Mouse (Mus musculus) forebrain, embryonic 14.5 days (tissue): ENCODE data around the gene Tnpo2. TPM values are rescaled to one million over a fixed set of nuclear protein-coding genes. Genes with fewer than 3 reads are reported as not detected.

Source experiments
- ATAC-seq: fragments of 200-750 bp; cut with Nextera tagmentation; 2 replicates; pipeline ENCODE4 v1.8.0; 2017; ENCODE audit warnings: mild to moderate bottlenecking, moderate library complexity
- DNase-seq: peaks from one replicate; pipeline ENCODE4 v3.0.0-alpha.2; 2015; ENCODE audit warnings: low spot score
- H3K27ac ChIP-seq: fragments of 300-500 bp; sonication (generic); 2 replicates; pipeline ENCODE4 v1.5.1; 2014; ENCODE audit warnings: low read depth, mild to moderate bottlenecking, control low read depth, low read length, moderate library complexity
- H3K27me3 ChIP-seq: fragments of 300-500 bp; sonication (generic); replicated peaks from 2 replicates; pipeline ENCODE4 v1.6.1; 2014; ENCODE audit warnings: low read length, control low read depth, mixed read lengths; ENCODE audit not compliant: control insufficient read depth, insufficient read depth
- H3K36me3 ChIP-seq: fragments of 300-500 bp; sonication (generic); 2 replicates; pipeline ENCODE4 v1.6.1; 2014; ENCODE audit warnings: low read length, control low read depth; ENCODE audit not compliant: control insufficient read depth, insufficient read depth
- H3K4me1 ChIP-seq: fragments of 300-500 bp; sonication (generic); 2 replicates; pipeline ENCODE4 v1.6.1; 2014; ENCODE audit warnings: antibody characterized with exemption, low read length, control low read depth; ENCODE audit not compliant: control insufficient read depth, insufficient read depth
- H3K4me2 ChIP-seq: fragments of 300-500 bp; sonication (generic); 2 replicates; pipeline ENCODE4 v1.6.1; 2014; ENCODE audit warnings: mild to moderate bottlenecking, control low read depth, low read length
- H3K4me3 ChIP-seq: fragments of 300-500 bp; sonication (generic); 2 replicates; pipeline ENCODE4 v1.5.1; 2014; ENCODE audit warnings: low read depth, low read length, control low read depth
- H3K9ac ChIP-seq: fragments of 300-500 bp; sonication (generic); 2 replicates; pipeline ENCODE4 v1.6.1; 2014; ENCODE audit warnings: mild to moderate bottlenecking, low read length, control low read depth, moderate library complexity
- H3K9me3 ChIP-seq: fragments of 300-500 bp; sonication (generic); replicated peaks from 2 replicates; pipeline ENCODE4 v1.6.1; 2016; ENCODE audit warnings: low read length, control low read depth, mixed read lengths; ENCODE audit not compliant: control insufficient read depth
- WGBS: fragments of 180-500 bp; shearing (Covaris S2); extraction: QIAGEN DNeasy Blood & Tissue Kit; methylation state at CpG from one replicate; pipeline ENCODE4 v1.1.7; 2014; 5-methylcytosine and 5-hydroxymethylcytosine counted together
- polyA plus RNA-seq: library from polyadenylated mRNA; unstranded; fragments of >200 nt; fragmentation: Nextera tagmentation; extraction: Ambion mirVana; gene quantifications from 2 replicates; pipeline ENCODE4 v1.2.1, GENCODE M21; 2014

Tnpo2 gene
- polyA plus RNA-seq, 1 experiment from 2014 or later = 27.8 TPM

DNA sequence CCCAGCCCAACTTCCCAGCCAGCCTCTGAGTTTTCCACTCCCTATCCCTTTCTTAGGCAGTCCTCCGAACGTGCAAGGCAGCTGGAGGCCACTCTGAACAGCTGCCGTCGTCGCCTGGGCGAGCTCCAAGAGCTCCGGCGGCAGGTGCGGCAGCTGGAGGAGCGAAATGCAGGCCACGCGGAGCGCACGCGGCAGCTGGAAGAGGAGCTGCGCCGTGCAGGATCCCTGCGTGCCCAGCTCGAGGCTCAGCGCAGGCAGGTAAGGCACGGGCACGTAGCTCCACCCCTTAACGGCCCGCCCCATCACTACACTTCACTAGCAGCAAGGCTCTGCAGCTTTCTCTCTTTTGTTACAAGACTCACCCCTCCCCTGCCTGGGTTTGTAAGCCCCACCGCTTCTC, 41.0 kb upstream of the Tnpo2 start:
- H3K4me2 ChIP-seq = 0 out of 2 replicates have a peak overlapping the region, but pooled peaks have one; percentile 3
- H3K9me3 ChIP-seq = no peaks in the 10 kb centered on the region
- H3K27ac ChIP-seq = no peak overlapping the region
- H3K36me3 ChIP-seq = no peaks in the 10 kb centered on the region
- 0 out of 2 replicates have a peak, but pooled peaks cover 3% of the 10 kb centered on the region for H3K27me3 ChIP-seq
- H3K4me3 ChIP-seq = no peak overlapping the region
- DNase-seq = no peak
- H3K4me1 ChIP-seq = peaks cover 5% of the 10 kb centered on the region
- H3K9ac ChIP-seq = peak overlapping the region; percentile 35; the same call in 1 of the 2 replicates
- peak; percentile 15; the same call in 1 of the 2 replicates for ATAC-seq
- WGBS = 24% methylated on average over 25 of the region's 25 CpGs

DNA sequence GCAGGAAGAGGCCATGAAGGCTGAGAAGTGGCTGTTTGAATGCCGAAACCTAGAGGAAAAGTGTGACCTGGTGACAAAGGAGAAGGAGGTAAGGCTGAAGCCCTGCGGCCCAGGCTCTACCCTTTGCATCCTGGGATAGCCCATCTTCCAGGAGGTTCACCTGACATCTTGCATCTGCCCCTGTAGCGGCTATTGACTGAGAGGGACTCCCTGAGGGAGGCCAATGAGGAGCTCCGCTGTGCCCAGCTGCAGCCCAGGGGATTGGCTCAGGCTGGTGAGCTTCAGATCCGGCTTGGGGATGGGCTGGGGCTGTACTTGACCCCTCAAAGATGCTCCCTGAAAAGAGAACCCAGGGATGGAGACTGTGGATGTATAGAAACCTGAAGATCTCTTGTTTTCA, 39.7 kb upstream of the Tnpo2 start:
- Histone ChIP-seq H3K9ac (peak overlapping the region; percentile 41; the same call in 1 of the 2 replicates), H3K36me3 (no peaks in the 10 kb centered on the region), H3K27me3 (0 out of 2 replicates have a peak, but pooled peaks cover 3% of the 10 kb centered on the region), H3K4me1 (no peaks in the 10 kb centered on the region), H3K27ac (no peak overlapping the region), H3K4me2 (no peak overlapping the region), H3K4me3 (no peak overlapping the region), H3K9me3 (no peaks in the 10 kb centered on the region)
- WGBS = 72% methylated on average over 5 of the region's 5 CpGs
- ATAC-seq = no peak
- DNase-seq = no peak

DNA sequence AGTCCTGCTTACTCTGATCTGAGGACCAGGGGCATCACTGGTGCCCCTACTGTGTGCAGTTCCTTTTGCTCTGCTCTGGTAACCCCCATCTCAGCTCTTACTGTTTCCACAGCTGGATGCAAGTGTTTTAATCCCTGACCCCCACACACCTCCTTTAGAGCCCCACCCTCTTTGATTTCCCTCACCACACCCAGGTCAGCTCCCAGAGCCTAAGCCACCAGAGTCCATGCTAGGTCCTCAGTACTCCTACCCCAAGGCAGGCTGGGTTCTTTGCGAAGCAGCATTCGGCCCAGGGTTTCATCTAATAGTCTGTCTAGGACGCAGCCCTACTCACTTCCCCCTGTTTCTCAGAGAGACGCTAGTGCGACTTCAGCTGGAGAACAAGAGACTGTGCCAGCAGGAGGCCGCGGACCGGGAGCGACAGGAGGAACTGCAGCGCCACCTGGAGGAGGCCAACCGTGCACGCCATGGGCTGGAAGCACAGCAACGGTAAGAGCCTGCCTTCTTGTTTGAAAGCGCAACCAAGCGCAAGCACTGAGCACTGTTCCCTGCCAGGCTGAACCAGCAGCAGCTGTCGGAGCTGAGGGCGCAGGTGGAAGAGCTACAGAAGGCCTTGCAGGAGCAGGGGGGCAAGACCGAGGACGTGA, 38.9 kb upstream of the Tnpo2 start:
- Histone ChIP-seq H3K9ac (peak overlapping the region; percentile 41), H3K4me1 (no peaks in the 10 kb centered on the region), H3K4me2 (peak overlapping the region; percentile 31), H3K9me3 (no peaks in the 10 kb centered on the region), H3K27me3 (0 out of 2 replicates have a peak, but pooled peaks cover 3% of the 10 kb centered on the region), H3K27ac (no peak overlapping the region), H3K36me3 (no peaks in the 10 kb centered on the region), H3K4me3 (no peak overlapping the region)
- WGBS = under 1% methylated on average over 19 of the region's 19 CpGs
- DNase-seq (peak; percentile 95), ATAC-seq (peak; percentile 90)

DNA sequence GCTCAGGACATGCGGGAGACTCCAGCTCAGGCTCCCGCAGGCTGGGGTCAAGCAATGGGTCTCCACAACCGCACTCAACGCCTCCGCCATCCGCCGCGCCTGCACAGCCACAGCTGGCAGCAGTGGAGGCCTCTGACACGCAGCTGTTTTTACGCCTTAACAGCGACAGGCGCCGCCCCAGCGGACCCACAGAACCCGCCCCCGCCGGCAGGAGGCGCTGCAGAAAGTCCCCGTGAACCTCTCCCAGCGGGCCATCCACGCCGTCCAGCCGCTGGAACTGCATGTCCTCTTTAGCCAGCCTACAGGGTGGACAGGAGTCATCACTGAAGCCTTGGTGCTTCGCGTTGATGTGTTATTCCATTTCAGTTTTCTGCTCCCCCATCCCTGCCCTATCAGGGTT, 29.0 kb upstream of the Tnpo2 start:
- peaks cover 11% of the 10 kb centered on the region for H3K27me3 ChIP-seq
- no peaks in the 10 kb centered on the region for H3K36me3 ChIP-seq
- WGBS = 24% methylated on average over 23 of the region's 25 CpGs
- H3K27ac ChIP-seq = no peak overlapping the region
- H3K4me2 ChIP-seq = no peak overlapping the region
- ATAC-seq (no peak), DNase-seq (no peak)
- H3K9ac ChIP-seq = no peak overlapping the region
- H3K4me3 ChIP-seq = no peak overlapping the region
- no peaks in the 10 kb centered on the region for H3K9me3 ChIP-seq
- no peaks in the 10 kb centered on the region for H3K4me1 ChIP-seq

DNA sequence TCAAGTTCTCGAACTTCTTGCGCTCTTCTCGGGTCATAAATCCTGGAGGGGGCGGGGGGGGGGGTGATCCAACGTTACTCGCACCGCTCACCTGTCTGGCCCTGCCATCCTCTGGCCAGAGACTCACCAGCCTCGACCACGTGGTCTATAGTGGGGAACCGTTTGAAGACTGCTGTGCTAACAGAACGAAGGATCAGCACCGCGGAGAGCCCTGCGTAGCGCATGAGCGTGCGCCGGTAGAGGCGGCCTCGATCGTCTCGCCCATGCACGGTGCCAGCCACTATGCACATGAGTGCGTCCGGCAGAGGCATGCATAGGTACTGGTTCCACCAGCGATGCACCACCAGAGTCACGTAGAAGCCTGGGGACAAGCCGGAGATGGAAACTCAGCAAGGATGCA, 25.5 kb upstream of the Tnpo2 start:
- no peaks in the 10 kb centered on the region for H3K4me1 ChIP-seq
- H3K27me3 ChIP-seq = peaks cover 17% of the 10 kb centered on the region
- no peak overlapping the region for H3K4me2 ChIP-seq
- no peak overlapping the region for H3K4me3 ChIP-seq
- WGBS = 22% methylated on average over 28 of the region's 28 CpGs
- H3K9me3 ChIP-seq = no peaks in the 10 kb centered on the region
- H3K9ac ChIP-seq = no peak overlapping the region
- ATAC-seq (no peak), DNase-seq (no peak)
- H3K36me3 ChIP-seq = no peaks in the 10 kb centered on the region
- H3K27ac ChIP-seq = no peak overlapping the region

DNA sequence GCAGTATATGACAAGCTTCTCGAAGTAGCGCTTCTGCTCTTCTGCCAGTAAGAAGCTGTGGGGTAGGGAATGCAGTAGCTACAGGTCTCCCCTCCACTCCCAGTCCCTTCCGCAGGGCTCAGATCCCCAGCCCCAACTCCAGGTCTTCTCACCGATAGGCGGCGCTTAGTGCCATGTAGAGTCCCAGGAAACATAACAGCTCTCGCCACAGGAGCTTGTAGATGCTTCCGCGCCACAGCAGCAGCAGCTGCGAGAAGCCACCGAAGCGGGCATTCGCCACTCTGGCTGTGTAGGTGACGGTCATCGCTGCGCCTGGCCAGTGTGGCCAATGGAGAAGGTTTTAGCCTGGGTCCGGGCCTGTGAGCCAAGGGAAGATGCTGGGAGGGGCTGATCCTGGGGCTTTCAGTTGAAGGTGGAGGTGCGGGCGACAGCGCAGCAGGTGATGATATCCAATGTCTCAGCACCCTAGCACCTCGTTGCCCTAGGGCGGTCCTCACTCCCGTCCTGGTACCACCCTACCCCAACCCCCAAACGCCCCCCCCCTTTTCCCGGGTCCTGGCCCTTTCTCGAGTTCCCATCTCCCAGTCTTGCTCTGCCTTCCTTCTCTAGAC, 23.4 kb upstream of the Tnpo2 start:
- Histone ChIP-seq H3K4me1 (no peaks in the 10 kb centered on the region), H3K4me2 (peak overlapping the region; percentile 61), H3K27me3 (peaks cover 17% of the 10 kb centered on the region), H3K4me3 (peak overlapping the region; percentile 27), H3K36me3 (peaks cover 11% of the 10 kb centered on the region), H3K9ac (peak overlapping the region; percentile 60; the same call in 1 of the 2 replicates), H3K9me3 (no peaks in the 10 kb centered on the region), H3K27ac (no peak overlapping the region)
- WGBS = 6% methylated on average over 26 of the region's 26 CpGs
- ATAC-seq (peak; percentile 81), DNase-seq (peak; percentile 89)

DNA sequence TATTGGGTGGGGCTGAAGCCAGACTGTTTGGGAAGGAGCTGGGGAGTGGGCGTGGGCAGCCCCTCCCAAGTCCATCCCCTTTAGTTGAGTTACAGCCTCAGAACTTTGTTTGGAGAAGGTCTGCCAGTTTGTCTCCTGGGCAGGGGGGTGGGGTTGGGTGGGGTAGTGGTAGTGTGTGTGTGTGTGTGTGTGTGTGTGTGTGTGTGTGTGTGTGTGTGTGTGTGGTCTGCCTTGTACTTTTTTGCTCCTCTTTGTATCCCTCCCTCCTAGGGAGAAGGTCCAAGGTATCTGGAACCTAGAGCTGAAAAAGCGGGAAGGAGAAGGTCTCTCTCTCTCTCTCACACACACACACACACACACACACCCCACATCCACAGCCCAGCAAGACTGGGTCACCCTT, 22.3 kb upstream of the Tnpo2 start, which contains the start of gene Best2:
Gene Best2 (minus strand): TSS at position 101 of the 400 bp plus-strand sequence.
- Histone ChIP-seq H3K27ac (no peak within 1 kb of the TSS), H3K9ac (peak within 1 kb of the TSS; percentile 60; the same call in 1 of the 2 replicates), H3K36me3 (peaks cover 22% of the 10 kb centered on the region), H3K9me3 (no peaks in the 10 kb centered on the region), H3K4me2 (peak within 1 kb of the TSS; percentile 61), H3K27me3 (peaks cover 17% of the 10 kb centered on the region), H3K4me3 (peak within 1 kb of the TSS; percentile 27), H3K4me1 (no peaks in the 10 kb centered on the region)
- 81% methylated on average over 2 of the region's 2 CpGs for WGBS
- DNase-seq (no peak), ATAC-seq (no peak)

DNA sequence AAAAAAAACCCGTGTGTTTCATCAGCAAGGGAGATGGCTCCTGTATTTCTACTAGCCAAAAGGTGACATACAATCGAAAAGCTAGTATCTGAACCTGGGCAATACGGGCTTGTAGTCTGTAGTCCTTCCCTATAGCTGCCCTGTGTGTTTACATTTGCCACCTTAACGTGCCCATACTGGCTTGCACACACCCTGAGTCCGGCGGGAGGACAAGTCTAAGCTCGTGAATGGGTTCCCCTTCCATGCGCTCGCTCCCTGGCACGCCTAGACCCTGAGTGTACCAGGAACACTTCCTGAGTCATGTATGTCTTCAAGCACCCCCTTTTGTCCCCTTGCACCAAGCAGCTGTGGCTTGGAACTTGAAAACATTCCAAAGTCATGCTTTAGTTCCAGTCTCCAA, 20.0 kb upstream of the Tnpo2 start:
- WGBS = 71% methylated on average over 10 of the region's 10 CpGs
- no peaks in the 10 kb centered on the region for H3K4me1 ChIP-seq
- ATAC-seq = no peak
- peaks cover 6% of the 10 kb centered on the region; the same call in 1 of the 2 replicates for H3K27me3 ChIP-seq
- H3K36me3 ChIP-seq = peaks cover 45% of the 10 kb centered on the region
- H3K4me3 ChIP-seq = no peak overlapping the region
- no peak for DNase-seq
- H3K27ac ChIP-seq = no peak overlapping the region
- no peak overlapping the region for H3K9ac ChIP-seq
- H3K9me3 ChIP-seq = no peaks in the 10 kb centered on the region
- no peak overlapping the region for H3K4me2 ChIP-seq

DNA sequence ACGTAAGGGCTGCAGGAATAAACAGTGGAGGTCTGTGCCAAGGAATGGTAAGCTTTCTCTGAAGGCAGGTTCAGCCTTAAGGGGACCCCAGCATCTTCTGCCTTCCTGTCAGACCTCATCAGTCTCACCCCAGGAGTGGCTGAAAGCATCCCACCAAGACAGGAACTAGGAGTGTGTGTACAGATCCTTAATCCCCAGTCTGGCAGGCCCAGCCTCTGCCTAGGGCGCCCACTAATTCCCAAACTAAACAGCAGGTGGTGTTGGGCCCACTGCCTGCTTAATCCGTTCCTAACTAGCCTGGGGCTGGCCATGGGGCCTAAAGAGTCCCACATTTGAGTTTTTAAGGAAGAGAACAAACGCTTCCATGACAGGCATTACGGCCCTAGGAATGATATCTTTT, 19.5 kb upstream of the Tnpo2 start:
- no peak for ATAC-seq
- 18% methylated on average over 5 of the region's 5 CpGs for WGBS
- peaks cover 49% of the 10 kb centered on the region for H3K36me3 ChIP-seq

More for the DNA sequence above, 19.5 kb upstream of the Tnpo2 start:
- H3K4me3 ChIP-seq = no peak overlapping the region
- H3K27ac ChIP-seq = no peak overlapping the region
- 0 out of 2 replicates have a peak, but pooled peaks cover 6% of the 10 kb centered on the region for H3K27me3 ChIP-seq
- no peak overlapping the region for H3K9ac ChIP-seq
- no peak for DNase-seq
- no peaks in the 10 kb centered on the region for H3K4me1 ChIP-seq
- no peak overlapping the region for H3K4me2 ChIP-seq
- no peaks in the 10 kb centered on the region for H3K9me3 ChIP-seq
